Comparison of ENCODE assay signal across 8 mouse cellular contexts in the genomic region with DNA sequence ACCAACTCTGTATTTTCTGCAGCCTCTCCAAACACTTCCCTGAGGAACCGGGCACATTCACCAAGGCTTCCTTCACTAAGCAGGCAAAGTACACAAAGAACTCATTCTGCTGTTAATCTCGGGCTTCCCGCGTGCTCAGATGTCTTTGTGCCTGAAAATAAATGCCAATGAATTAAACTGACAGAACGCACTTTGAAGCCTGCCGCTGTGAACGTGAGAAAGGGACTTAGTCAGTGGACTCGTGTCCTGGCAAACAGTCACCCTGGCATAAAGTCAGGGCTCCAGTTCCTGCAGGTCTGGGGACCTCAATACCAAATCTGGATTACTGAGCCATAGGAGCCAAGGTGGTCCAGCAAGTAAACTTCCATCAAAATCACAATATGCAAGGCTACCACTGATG. TPM values are rescaled to one million over a fixed set of nuclear protein-coding genes. Genes with fewer than 3 reads are reported as not detected.
DNase-seq lines count a peak whose midpoint lies in the region; ATAC-seq and TF ChIP-seq lines count a peak whose summit lies in the region.

No protein-coding gene starts in this region.

- no peak overlapping the region for H3K4me3 ChIP-seq in forebrain, embryonic 14.5 days (ENCODE audit: low read depth, low read length)
- H3K4me3 ChIP-seq in midbrain, postnatal 0 days (ENCODE audit: low read depth, low read length), result no peak overlapping the region

- DNase-seq in heart, adult 11 months, result peak; percentile 87
- DNase-seq in heart, postnatal 25 days (ENCODE audit: low spot score), result no peak
- DNase-seq in adrenal gland, postnatal 10 days, result peak; percentile 61
- peak; percentile 73 for DNase-seq in forebrain, embryonic 14.5 days (ENCODE audit: low spot score)
- peak; percentile 30 to 39 for DNase-seq in kidney, postnatal 25 days
- peak; percentile 17 for DNase-seq in midbrain, postnatal 0 days (ENCODE audit: low spot score)
- no peak for DNase-seq in thymus, postnatal 25 days
- no peak for DNase-seq in cerebellum, adult 11 months

- no peak overlapping the region for H3K9ac ChIP-seq in forebrain, embryonic 14.5 days (ENCODE audit: low read length)
- no peak overlapping the region for H3K9ac ChIP-seq in midbrain, postnatal 0 days (replicated peaks; ENCODE audit: low read length, poor library complexity, severe bottlenecking)

- H3K9me3 ChIP-seq in forebrain, embryonic 14.5 days (replicated peaks; ENCODE audit: control insufficient read depth, low read length), result no peaks in the 10 kb centered on the region
- H3K9me3 ChIP-seq in midbrain, postnatal 0 days (ENCODE audit: low read length), result no peaks in the 10 kb centered on the region

- peak; percentile 57 for ATAC-seq in forebrain, embryonic 14.5 days
- no peak for ATAC-seq in midbrain, postnatal 0 days (ENCODE audit: low FRiP score)

- no peaks in the 10 kb centered on the region for H3K36me3 ChIP-seq in forebrain, embryonic 14.5 days (ENCODE audit: control insufficient read depth, insufficient read depth, low read length)
- no peaks in the 10 kb centered on the region for H3K36me3 ChIP-seq in midbrain, postnatal 0 days (ENCODE audit: insufficient read depth, low read length)

- peak overlapping the region; percentile 92; the same call in 1 of the 2 replicates for H3K4me2 ChIP-seq in forebrain, embryonic 14.5 days (ENCODE audit: low read length)
- peak overlapping the region; percentile 12; the same call in 1 of the 2 replicates for H3K4me2 ChIP-seq in midbrain, postnatal 0 days (ENCODE audit: low read depth, low read length, poor library complexity, severe bottlenecking)

- intact Hi-C loops in heart, postnatal 25 days (cut with DNase I), result loop anchor here (5.0 kb wide), 1 partner anchor 49 kb away; no protein-coding TSS in a partner anchor

- H3K4me1 ChIP-seq in forebrain, embryonic 14.5 days (ENCODE audit: control insufficient read depth, insufficient read depth, low read length), result peaks cover 10% of the 10 kb centered on the region; the same call in 1 of the 2 replicates
- peaks cover 4% of the 10 kb centered on the region; the same call in 1 of the 2 replicates for H3K4me1 ChIP-seq in midbrain, postnatal 0 days (ENCODE audit: insufficient read depth, low read length)

- TF ChIP-seq CTCF in midbrain, postnatal 0 days (IDR thresholded peaks at IDR 0.05), result no peak

- no peak overlapping the region for H3K27ac ChIP-seq in forebrain, embryonic 14.5 days (ENCODE audit: low read depth, low read length)
- no peak overlapping the region for H3K27ac ChIP-seq in midbrain, postnatal 0 days (ENCODE audit: low read depth, low read length)

- 2% methylated on average over 8 of the region's 8 CpGs for WGBS in forebrain, embryonic 14.5 days
- WGBS in midbrain, postnatal 0 days, result 3% methylated on average over 8 of the region's 8 CpGs

- no peaks in the 10 kb centered on the region for H3K27me3 ChIP-seq in forebrain, embryonic 14.5 days (replicated peaks; ENCODE audit: control insufficient read depth, insufficient read depth, low read length)
- no peaks in the 10 kb centered on the region for H3K27me3 ChIP-seq in midbrain, postnatal 0 days (ENCODE audit: insufficient read depth, low read length)

RNA-seq across cellular contexts. Expression of gene Hpgd, which starts 0.9 kb away (rescaled TPM):
- 10 to 100 TPM in 1 of 2 experiments, 1 to 10 TPM in 1; 9.3 to 10.2 TPM for total RNA-seq in heart, postnatal 25 days (2021)
- total RNA-seq in adrenal gland, postnatal 10 days (2021), result 10 to 100 TPM; 10.2 to 16.0 TPM
- 4.7 and 6.4 TPM in 2 replicates for polyA plus RNA-seq in forebrain, embryonic 14.5 days (2014; fragmentation: Nextera tagmentation; extraction: Ambion mirVana)
- 1.4 and 6.7 TPM in 2 replicates for total RNA-seq in midbrain, postnatal 0 days (2014; rRNA removed)
- 3.6 and 3.9 TPM in 2 replicates for polyA plus RNA-seq in midbrain, postnatal 0 days (2015; fragmentation: Nextera tagmentation; extraction: Ambion mirVana)

Comparison
In these comparisons a context has a peak if more than half of its experiments do, and no peak if none do; other contexts are left out.
1. DNase-seq: peak in heart, adult 11 months (single experiment), adrenal gland, postnatal 10 days (single experiment), forebrain, embryonic 14.5 days (single experiment), kidney, postnatal 25 days (2 of 2) and midbrain, postnatal 0 days (single experiment); none in heart, postnatal 25 days (single experiment), thymus, postnatal 25 days (single experiment) and cerebellum, adult 11 months (single experiment).